Mouse (Mus musculus) activated CD4-positive, CD25-positive, alpha-beta regulatory T cell, adult 4 months (primary cell): Measurements from ENCODE around the gene Gm13697. TPM values are rescaled to one million over a fixed set of nuclear protein-coding genes. Genes with fewer than 3 reads are reported as not detected.
"Not testable (repeated sequence)": the region's sequence is repeated elsewhere in the genome, so short reads cannot be mapped to it uniquely, and the experiment has no call there.

Source experiments
- ATAC-seq: one replicate; pipeline ENCODE4 v1.8.0; 2017
- polyA plus RNA-seq, 2 experiments: library from polyadenylated mRNA; unstranded; fragments of 100-300 nt; shearing (Covaris generic); gene quantifications; one replicate each; pipeline ENCODE4 v1.2.1; 2017

Gene Gm13697
- polyA plus RNA-seq = not detected

DNA sequence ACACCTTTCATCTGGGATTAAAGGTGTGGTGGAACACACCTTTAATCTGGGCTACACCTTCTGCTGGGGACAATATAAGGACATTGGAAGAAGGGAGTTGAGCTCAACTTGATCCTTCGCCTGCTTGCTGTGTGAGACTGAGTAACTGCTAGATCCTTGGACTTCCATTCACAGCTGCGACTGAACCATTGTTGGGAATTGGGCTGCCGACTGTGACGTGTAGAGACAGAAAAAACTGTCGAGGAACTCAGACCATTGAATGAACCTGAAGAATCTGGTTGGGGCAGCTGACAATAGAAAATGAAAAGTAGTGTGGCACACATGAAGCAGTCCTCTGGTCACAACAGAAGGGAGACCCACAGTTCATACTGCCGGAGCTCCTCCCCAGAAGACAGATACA lies at the start of gene Gm13697:
Gm13697 (plus strand) TSS at position 301 of the 400 bp plus-strand sequence.
- not testable (repeated sequence) for ATAC-seq

DNA sequence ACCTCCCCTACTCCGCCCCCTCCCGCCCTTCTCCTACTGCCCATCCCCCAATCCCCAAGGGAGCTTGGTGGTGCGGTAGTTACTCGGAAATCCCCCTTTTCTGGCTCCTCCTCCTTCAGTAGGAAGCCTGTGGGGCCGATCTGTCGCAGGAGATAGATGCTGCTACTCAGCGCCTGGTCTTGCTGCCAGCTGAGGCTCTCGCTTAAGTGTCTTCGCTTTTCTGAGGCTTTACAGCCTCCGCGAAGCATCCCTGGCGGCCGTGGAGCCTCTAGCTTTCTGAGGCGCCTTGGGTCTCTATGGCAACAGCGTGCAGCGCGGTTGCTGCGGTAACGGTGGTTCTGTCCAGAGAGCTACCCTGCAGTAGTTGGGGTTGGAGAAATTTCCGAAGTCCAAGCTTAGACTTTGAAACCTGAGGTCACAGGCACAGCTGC lies 43.6 kb upstream of the Gm13697 start, which contains the start of gene Zswim2:
Zswim2 (minus strand) TSS at position 298 of the 431 bp plus-strand sequence.
- ATAC-seq = peak; percentile 61

DNA sequence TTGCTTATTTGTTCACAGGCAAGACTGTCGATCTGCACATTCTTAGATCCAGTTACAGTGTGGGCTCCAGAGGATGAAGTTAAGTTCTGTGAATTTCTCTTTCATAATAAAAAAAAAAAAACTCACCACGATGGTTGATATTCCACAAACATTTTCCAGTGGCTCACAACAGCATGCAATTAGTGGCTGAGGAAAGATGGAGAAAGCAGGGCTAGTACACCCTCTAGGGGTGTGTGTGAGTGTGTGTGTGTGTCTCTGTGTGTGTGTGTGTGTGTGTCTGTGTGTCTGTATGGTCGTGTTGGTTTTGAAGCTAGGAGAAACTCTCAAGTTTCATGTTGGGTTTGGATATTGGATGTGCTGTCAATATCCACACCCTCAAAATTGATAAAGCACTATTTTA lies 43.2 kb upstream of the Gm13697 start:
- peak; percentile 43 for ATAC-seq

DNA sequence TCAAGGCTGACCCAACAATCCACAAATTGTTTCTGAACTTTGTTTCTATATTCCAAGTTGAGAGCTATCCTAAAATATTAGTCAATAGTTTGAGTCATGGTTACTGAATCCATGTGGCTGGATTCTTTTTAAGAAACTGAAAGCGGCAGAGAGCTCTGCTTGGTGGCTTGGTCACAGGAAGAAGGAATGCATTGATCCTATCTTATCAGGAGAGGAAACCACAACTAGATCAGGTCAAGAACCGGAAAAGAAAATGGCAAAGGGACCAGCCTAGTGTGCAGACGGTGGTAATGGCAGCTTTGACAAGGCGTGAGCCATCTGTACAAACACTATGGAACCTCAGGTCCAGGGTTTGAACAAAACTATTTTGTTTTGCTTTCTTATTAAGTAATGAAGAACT lies 42.8 kb upstream of the Gm13697 start:
- no peak for ATAC-seq

DNA sequence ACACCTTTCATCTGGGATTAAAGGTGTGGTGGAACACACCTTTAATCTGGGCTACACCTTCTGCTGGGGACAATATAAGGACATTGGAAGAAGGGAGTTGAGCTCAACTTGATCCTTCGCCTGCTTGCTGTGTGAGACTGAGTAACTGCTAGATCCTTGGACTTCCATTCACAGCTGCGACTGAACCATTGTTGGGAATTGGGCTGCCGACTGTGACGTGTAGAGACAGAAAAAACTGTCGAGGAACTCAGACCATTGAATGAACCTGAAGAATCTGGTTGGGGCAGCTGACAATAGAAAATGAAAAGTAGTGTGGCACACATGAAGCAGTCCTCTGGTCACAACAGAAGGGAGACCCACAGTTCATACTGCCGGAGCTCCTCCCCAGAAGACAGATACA lies 29.1 kb upstream of the Gm13697 start, which contains the start of gene Gm13698:
Gm13698 (plus strand) TSS at position 301 of the 400 bp plus-strand sequence.
- not testable (repeated sequence) for ATAC-seq

DNA sequence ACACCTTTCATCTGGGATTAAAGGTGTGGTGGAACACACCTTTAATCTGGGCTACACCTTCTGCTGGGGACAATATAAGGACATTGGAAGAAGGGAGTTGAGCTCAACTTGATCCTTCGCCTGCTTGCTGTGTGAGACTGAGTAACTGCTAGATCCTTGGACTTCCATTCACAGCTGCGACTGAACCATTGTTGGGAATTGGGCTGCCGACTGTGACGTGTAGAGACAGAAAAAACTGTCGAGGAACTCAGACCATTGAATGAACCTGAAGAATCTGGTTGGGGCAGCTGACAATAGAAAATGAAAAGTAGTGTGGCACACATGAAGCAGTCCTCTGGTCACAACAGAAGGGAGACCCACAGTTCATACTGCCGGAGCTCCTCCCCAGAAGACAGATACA lies 23.3 kb upstream of the Gm13697 start, which contains the start of gene Gm13693:
Gm13693 (plus strand) TSS at position 301 of the 400 bp plus-strand sequence.
- not testable (repeated sequence) for ATAC-seq

DNA sequence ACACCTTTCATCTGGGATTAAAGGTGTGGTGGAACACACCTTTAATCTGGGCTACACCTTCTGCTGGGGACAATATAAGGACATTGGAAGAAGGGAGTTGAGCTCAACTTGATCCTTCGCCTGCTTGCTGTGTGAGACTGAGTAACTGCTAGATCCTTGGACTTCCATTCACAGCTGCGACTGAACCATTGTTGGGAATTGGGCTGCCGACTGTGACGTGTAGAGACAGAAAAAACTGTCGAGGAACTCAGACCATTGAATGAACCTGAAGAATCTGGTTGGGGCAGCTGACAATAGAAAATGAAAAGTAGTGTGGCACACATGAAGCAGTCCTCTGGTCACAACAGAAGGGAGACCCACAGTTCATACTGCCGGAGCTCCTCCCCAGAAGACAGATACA lies 17.5 kb upstream of the Gm13697 start, which contains the start of gene Gm13695:
Gm13695 (plus strand) TSS at position 301 of the 400 bp plus-strand sequence.
- not testable (repeated sequence) for ATAC-seq

DNA sequence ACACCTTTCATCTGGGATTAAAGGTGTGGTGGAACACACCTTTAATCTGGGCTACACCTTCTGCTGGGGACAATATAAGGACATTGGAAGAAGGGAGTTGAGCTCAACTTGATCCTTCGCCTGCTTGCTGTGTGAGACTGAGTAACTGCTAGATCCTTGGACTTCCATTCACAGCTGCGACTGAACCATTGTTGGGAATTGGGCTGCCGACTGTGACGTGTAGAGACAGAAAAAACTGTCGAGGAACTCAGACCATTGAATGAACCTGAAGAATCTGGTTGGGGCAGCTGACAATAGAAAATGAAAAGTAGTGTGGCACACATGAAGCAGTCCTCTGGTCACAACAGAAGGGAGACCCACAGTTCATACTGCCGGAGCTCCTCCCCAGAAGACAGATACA lies 11.7 kb upstream of the Gm13697 start, which contains the start of gene Gm13696:
Gm13696 (plus strand) TSS at position 301 of the 400 bp plus-strand sequence.
- ATAC-seq = not testable (repeated sequence)

DNA sequence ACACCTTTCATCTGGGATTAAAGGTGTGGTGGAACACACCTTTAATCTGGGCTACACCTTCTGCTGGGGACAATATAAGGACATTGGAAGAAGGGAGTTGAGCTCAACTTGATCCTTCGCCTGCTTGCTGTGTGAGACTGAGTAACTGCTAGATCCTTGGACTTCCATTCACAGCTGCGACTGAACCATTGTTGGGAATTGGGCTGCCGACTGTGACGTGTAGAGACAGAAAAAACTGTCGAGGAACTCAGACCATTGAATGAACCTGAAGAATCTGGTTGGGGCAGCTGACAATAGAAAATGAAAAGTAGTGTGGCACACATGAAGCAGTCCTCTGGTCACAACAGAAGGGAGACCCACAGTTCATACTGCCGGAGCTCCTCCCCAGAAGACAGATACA lies 5.9 kb upstream of the Gm13697 start, which contains the start of gene Gm13694:
Gm13694 (plus strand) TSS at position 301 of the 400 bp plus-strand sequence.
- not testable (repeated sequence) for ATAC-seq

DNA sequence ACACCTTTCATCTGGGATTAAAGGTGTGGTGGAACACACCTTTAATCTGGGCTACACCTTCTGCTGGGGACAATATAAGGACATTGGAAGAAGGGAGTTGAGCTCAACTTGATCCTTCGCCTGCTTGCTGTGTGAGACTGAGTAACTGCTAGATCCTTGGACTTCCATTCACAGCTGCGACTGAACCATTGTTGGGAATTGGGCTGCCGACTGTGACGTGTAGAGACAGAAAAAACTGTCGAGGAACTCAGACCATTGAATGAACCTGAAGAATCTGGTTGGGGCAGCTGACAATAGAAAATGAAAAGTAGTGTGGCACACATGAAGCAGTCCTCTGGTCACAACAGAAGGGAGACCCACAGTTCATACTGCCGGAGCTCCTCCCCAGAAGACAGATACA lies 5.7 kb downstream of the Gm13697 start, which contains the start of gene Gm13691:
Gm13691 (plus strand) TSS at position 301 of the 400 bp plus-strand sequence.
- not testable (repeated sequence) for ATAC-seq

DNA sequence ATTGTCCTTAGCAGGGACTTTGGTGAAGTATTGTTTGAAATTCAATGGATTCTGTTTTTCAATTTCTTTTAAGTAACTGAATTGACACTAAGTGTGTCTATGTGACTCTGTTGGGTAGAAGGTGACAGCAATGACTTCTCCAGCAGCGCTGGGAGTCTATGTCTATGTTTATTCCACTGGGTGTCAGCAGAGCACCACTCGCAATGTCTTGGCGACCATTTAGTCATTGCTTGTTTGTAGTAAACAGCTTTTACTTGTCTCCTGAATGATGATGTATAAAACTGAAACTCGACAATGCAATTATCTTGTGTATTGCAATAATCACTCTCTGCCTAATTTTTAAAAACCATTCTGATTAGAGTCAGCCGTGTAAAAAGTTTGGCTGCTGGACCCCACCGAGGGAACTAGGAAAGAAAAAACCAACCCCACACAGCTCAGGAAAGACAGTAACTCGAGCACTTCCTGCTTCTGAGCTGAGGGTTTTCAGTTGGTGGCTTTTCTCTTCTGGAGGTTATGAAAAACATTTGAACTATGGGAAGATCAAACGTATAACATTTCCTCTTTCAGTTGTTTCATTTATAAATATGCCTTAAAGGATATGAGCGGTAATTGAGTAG lies 9.2 kb downstream of the Gm13697 start:
- ATAC-seq = peak; percentile 99

DNA sequence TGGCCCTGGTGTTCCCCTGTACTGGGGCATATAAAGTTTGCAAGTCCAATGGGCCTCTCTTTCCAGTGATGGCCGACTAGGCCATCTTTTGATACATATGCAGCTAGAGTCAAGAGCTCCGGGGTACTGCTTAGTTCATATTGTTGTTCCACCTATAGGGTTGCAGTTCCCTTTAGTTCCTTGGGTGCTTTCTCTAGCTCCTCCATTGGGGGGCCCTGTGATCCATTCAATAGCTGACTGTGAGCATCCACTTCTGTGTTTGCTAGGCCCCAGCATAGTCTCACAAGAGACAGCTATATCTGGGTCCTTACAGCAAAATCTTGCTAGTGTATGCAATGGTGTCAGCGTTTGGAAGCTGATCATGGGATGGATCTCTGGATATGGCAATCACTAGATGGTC lies 10.0 kb downstream of the Gm13697 start:
- ATAC-seq = not testable (repeated sequence)

DNA sequence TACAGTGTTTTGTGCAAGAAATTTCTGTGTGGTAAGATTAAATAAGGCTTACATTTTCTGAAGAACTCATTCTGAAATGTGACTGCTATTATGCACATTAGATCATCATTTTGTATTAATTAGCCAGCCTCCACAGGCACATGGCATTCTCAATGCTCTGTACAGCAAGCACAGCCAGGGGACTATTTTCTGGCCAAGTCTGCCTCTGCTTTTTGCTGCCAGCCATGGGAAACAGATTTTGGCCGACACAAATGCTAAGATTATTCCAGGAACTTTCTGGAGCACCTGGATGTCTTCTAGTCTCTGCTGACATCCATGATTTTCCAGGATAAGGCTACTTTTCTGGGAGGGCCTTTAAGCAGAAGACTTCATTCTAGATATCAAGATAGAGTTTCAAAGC lies 24.4 kb downstream of the Gm13697 start:
- no peak for ATAC-seq

DNA sequence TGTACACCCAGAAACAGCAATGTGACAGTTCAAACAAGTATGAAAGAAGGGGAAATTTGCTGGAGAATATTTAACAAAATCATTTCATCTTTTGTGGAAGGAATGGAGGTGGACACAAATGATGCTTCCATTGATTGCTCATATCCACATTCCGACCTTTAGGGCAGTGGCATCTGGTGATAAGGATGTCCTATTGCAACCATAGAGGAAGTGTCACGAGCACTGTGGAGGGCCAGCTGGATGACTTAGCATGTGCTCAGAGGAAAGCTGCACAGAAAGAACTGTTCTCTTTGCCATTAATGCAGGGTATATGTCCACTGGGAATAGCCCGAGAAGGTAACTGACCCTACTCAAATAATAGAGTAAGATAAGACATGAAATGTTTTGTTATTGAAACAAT lies 25.3 kb downstream of the Gm13697 start:
- no peak for ATAC-seq

DNA sequence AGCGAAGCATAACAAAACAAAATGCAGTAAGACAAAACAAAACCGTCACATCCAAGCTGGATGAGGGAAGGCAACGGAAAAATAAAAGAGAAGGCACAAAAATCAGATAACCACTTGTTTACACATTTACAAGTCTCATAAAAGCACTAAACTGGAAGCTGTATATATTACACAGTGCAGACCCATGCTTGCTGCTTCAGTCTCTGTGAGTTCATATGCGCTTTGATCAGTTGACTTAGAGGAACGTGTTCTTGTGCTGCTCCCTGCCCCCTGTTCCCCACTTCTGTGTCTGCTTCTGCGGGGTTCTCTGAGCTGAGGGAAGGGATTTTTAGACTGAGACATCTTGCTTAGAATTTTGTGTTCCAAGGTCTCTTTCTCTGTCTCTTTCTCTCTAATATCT lies 30.0 kb downstream of the Gm13697 start:
- ATAC-seq = no peak

DNA sequence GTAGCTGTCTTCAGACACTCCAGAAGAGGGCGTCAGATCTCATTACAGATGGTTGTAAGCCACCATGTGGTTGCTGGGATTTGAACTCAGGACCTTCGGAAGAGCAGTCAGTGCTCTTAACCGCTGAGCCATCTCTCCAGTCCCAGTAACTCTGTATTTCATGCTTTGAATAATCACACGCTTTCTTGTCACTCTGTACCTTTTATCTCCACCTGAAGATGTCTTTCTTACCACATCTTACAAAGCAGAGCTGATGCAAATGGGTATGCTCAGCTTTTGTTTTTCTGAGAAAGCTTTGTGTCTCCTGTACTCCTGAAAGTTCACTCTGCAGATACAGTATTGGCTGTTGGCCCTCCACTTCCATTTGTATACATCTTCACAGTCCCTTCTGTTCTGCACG lies 31.7 kb downstream of the Gm13697 start:
- not testable (repeated sequence) for ATAC-seq

DNA sequence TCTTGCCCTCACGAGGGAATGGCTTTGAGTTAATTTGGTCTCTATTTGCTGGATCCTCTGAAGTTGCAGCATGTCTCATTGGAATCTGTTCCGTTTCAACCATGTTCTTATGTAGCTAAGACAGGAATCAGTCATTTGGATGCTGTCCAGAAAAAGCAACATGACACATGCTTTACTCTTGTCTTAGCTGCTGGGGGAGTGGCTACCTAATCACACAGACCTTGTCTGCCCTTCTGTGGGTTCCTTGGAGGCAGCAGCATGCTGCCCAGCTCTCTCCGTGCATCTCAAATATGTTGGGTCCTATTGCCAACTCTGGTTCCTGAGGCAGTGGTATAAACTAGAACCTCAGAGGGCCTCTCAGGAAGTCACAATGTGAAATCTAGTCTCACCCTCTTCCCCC lies 33.8 kb downstream of the Gm13697 start:
- ATAC-seq = no peak

DNA sequence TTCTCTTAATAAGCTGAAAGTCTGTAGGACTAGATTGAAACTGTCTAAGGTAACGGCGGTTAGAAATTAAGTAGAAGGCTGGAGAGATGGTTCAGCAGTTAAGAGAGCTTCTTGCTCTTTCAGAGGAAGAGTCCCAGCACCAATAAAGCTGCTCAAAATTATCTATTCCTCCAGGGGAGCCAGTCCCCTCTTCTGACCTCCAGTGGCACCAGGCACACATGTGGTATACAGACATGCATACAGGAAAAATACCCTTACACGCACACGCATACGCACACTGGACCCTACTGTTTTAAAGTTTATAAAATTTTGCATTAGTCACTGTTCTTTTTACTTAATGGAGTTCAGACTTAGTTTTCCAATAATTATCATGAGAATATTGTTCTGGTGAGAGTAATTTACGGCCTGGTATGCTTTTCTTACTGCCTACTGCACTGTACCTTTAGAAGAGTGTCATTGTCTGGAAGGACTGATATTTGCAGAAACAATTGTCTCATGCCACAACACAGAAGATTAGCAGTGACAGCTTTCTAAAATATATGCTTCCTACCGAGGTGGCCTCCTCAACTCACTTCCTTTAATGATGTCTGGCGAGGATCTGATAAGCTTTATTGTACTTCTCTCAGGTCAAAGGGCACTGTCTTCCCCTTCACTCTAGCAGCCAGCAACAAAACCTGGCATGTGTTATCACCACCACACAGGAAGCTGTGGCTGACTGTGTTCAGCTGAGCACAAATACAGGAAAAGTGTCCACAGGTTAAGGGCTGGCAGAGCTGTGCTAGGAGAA lies 35.2 kb downstream of the Gm13697 start:
- peak; percentile 86 for ATAC-seq

DNA sequence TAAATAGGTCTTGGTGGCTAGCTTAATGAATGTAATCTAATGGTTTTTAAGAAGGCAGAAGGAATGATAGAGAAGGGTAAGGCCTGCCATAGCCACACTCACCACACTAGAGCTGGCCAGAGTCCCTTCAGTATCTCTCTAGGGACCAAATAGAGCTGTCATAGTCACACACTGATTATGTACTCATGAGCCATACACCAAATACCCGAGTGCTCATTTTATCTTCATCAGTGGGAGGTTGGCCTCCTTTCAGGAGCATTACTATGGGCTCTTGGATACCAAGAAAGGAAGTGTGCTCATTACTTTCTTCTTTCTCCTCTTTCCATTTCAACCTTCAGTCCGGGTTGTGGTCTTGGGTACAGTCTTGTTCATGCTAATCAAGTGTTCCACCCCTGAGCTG lies 37.4 kb downstream of the Gm13697 start:
- ATAC-seq = no peak

DNA sequence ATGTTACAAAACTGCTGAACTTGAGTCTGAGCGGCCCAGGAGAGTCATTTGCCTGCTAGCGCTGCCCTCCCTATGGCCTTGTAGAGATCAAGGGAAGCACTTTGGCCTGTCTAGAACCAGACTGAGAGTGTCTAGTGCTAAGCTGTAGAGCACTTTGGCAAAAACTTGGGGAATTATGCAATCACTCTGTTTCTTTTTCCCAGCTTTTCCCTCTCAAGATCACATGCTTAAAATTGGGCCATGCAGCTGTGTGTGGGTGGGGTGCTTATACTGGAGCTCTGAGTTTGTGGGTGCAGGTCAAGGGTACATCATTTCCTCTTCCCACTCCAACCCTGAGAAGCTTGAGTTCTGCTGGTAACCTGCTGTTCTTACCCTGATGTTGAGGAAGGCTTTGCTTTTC lies 38.4 kb downstream of the Gm13697 start:
- no peak for ATAC-seq

DNA sequence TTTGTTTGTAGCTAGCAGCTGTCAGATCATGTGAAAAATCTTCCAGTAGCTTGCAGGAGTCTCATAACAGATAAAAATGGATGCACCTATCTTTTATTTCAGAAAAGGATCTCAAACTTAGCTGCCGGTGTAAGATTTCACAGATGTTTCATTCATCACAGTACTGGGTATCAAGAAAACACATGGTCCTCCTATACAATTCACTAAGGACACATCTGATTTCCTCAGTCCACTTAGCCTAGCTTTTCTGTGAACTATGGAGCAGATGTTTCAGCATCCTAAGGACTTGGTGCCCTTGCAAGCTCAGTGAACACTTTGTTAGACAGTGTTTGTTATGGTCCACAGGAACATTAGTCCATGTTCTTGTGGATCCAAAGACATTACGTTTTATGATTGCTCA lies 38.8 kb downstream of the Gm13697 start:
- ATAC-seq = no peak

DNA sequence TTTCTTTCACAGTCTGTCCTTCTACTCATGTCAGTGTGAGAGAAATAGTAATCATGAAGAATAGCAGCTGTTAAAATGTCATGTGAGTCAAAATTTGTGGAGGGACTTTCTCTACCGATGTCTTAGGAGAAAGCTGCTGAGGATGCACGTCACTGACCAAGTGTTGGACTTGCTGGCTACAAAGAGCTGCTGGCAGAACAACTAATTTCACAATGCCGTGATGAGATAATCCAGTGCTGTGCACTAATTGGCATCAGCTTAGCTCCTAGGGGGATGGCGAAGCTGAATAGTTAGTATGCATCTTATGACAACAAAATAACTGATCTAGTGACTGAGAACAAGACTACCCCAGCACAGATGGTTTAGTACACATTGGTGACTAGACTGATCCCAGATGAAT lies 40.7 kb downstream of the Gm13697 start:
- ATAC-seq = no peak

DNA sequence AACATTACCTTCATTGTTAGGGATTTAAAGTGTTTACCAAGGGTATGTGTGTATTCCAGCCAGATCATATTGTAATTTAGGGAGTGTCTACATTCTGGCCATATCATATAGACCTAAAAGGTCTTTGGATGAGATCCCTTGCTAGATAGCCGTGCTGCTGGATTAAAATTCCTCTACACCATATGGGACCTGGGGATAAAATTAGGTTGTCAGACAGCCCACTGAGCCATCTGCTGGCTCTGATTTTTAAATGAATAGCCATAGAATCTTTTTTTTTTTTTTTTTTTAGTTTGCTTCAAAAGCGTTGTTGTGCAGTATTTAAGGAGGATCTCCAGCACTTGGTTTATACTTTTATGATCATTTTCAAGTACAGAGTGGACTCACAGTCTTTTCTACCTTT lies 48.0 kb downstream of the Gm13697 start:
- no peak for ATAC-seq
